Mouse (Mus musculus) midbrain, embryonic 12.5 days (tissue): ENCODE results near the gene 3100002H09Rik. TPM values are rescaled to one million over a fixed set of nuclear protein-coding genes. Genes with fewer than 3 reads are reported as not detected.
A peak's percentile ranks its signal among the peaks of the same experiment; 100 is the strongest.

Experiments used
- ATAC-seq: fragments of 200-750 bp; cut with Nextera tagmentation; 2 replicates; pipeline ENCODE4 v1.8.0; 2017; ENCODE audit warnings: low read depth, moderate TSS enrichment, moderate library complexity; ENCODE audit not compliant: low FRiP score
- H3K27ac ChIP-seq: fragments of 300-500 bp; sonication (generic); replicated peaks from 2 replicates; pipeline ENCODE4 v1.5.1; 2016; ENCODE audit warnings: mild to moderate bottlenecking
- H3K27me3 ChIP-seq: fragments of 300-500 bp; sonication (generic); 2 replicates; pipeline ENCODE4 v1.6.1; 2016; ENCODE audit warnings: mild to moderate bottlenecking
- H3K36me3 ChIP-seq: fragments of 300-500 bp; sonication (generic); 2 replicates; pipeline ENCODE4 v1.6.1; 2016
- H3K4me1 ChIP-seq: fragments of 300-500 bp; sonication (generic); 2 replicates; pipeline ENCODE4 v1.6.1; 2016
- H3K4me2 ChIP-seq: fragments of 300-500 bp; sonication (generic); replicated peaks from 2 replicates; pipeline ENCODE4 v1.6.1; 2016; ENCODE audit warnings: mild to moderate bottlenecking, moderate library complexity
- H3K4me3 ChIP-seq: fragments of 300-500 bp; sonication (generic); 2 replicates; pipeline ENCODE4 v1.5.1; 2016; ENCODE audit warnings: mild to moderate bottlenecking
- H3K9ac ChIP-seq: fragments of 300-500 bp; sonication (generic); replicated peaks from 2 replicates; pipeline ENCODE4 v1.6.1; 2016; ENCODE audit warnings: mild to moderate bottlenecking, moderate library complexity
- H3K9me3 ChIP-seq: fragments of 300-500 bp; sonication (generic); 2 replicates; pipeline ENCODE4 v1.6.1; 2016; ENCODE audit warnings: mild to moderate bottlenecking
- WGBS: fragments of 180-500 bp; shearing (Covaris S2); methylation state at CpG from one replicate; pipeline ENCODE4 v1.1.7; 2016; 5-methylcytosine and 5-hydroxymethylcytosine counted together
- polyA plus RNA-seq: library from polyadenylated mRNA; unstranded; fragments of >200 nt; fragmentation: Nextera tagmentation; extraction: Ambion mirVana; gene quantifications from 2 replicates; pipeline ENCODE4 v1.2.1, GENCODE M21; 2016

Gene 3100002H09Rik
- polyA plus RNA-seq, 1 experiment from 2014 or later: 1.6 TPM

GRCm38 (mm10) chr4:124575955-124576445, 34.6 kb downstream of the 3100002H09Rik start:
- 3% methylated on average over 7 of the region's 7 CpGs for WGBS
- Histone ChIP-seq H3K9ac (peak overlapping the region; percentile 71; the same call in 1 of the 2 replicates), H3K27ac (no peak overlapping the region), H3K9me3 (peaks cover 3% of the 10 kb centered on the region; the same call in 1 of the 2 replicates), H3K4me2 (peak overlapping the region; percentile 99), H3K36me3 (no peaks in the 10 kb centered on the region), H3K4me1 (peaks cover 19% of the 10 kb centered on the region), H3K27me3 (peaks cover 67% of the 10 kb centered on the region), H3K4me3 (peak overlapping the region; percentile 59)
- no peak for ATAC-seq

- peaks cover 19% of the 10 kb centered on the region for H3K4me1 ChIP-seq
- peaks cover 69% of the 10 kb centered on the region for H3K27me3 ChIP-seq
- H3K36me3 ChIP-seq: no peaks in the 10 kb centered on the region
- peaks cover 3% of the 10 kb centered on the region; the same call in 1 of the 2 replicates for H3K9me3 ChIP-seq
- H3K4me3 ChIP-seq: peak overlapping the region; percentile 59
- H3K27ac ChIP-seq: no peak overlapping the region
- peak overlapping the region; percentile 99 for H3K4me2 ChIP-seq
- 2% methylated on average over 51 of the region's 61 CpGs for WGBS
- ATAC-seq: peak; percentile 44
- H3K9ac ChIP-seq: peak overlapping the region; percentile 71
Observed at GRCm38 (mm10) chr4:124575269-124575954, 35.2 kb downstream of the 3100002H09Rik start.

- Histone ChIP-seq H3K9ac (no peak overlapping the region), H3K4me1 (peaks cover 27% of the 10 kb centered on the region), H3K36me3 (no peaks in the 10 kb centered on the region), H3K4me3 (no peak overlapping the region), H3K9me3 (peaks cover 2% of the 10 kb centered on the region; the same call in 1 of the 2 replicates), H3K27me3 (peaks cover 74% of the 10 kb centered on the region), H3K4me2 (no peak overlapping the region), H3K27ac (no peak overlapping the region)
- no peak for ATAC-seq
- WGBS: 70% methylated on average over 4 of the region's 4 CpGs
Observed at GRCm38 (mm10) chr4:124573586-124573985, 37.0 kb downstream of the 3100002H09Rik start.

- peaks cover 22% of the 10 kb centered on the region for H3K4me1 ChIP-seq
- no peak overlapping the region for H3K4me2 ChIP-seq
- no peaks in the 10 kb centered on the region for H3K9me3 ChIP-seq
- H3K27me3 ChIP-seq: peaks cover 65% of the 10 kb centered on the region
- no peak overlapping the region for H3K4me3 ChIP-seq
- ATAC-seq: no peak
- no peak overlapping the region for H3K9ac ChIP-seq
- 78% methylated on average over 9 of the region's 9 CpGs for WGBS
- H3K36me3 ChIP-seq: no peaks in the 10 kb centered on the region
- no peak overlapping the region for H3K27ac ChIP-seq
Observed at GRCm38 (mm10) chr4:124570977-124571376, 39.6 kb downstream of the 3100002H09Rik start.

GRCm38 (mm10) chr4:124569661-124570060, 40.9 kb downstream of the 3100002H09Rik start:
- no peak overlapping the region for H3K4me2 ChIP-seq
- peaks cover 57% of the 10 kb centered on the region for H3K27me3 ChIP-seq
- H3K36me3 ChIP-seq: no peaks in the 10 kb centered on the region
- 34% methylated on average over 7 of the region's 7 CpGs for WGBS
- no peak overlapping the region for H3K9ac ChIP-seq
- no peak for ATAC-seq
- H3K4me1 ChIP-seq: peaks cover 9% of the 10 kb centered on the region; the same call in 1 of the 2 replicates
- no peaks in the 10 kb centered on the region for H3K9me3 ChIP-seq
- no peak overlapping the region for H3K27ac ChIP-seq
- H3K4me3 ChIP-seq: no peak overlapping the region

GRCm38 (mm10) chr4:124563371-124563770, 47.2 kb downstream of the 3100002H09Rik start:
- H3K4me1 ChIP-seq: peaks cover 17% of the 10 kb centered on the region
- H3K9me3 ChIP-seq: no peaks in the 10 kb centered on the region
- H3K4me3 ChIP-seq: no peak overlapping the region
- WGBS: 43% methylated on average over 2 of the region's 2 CpGs
- no peak overlapping the region for H3K27ac ChIP-seq
- no peaks in the 10 kb centered on the region for H3K36me3 ChIP-seq
- H3K27me3 ChIP-seq: peaks cover 24% of the 10 kb centered on the region; the same call in 1 of the 2 replicates
- ATAC-seq: no peak
- H3K9ac ChIP-seq: no peak overlapping the region
- H3K4me2 ChIP-seq: no peak overlapping the region

- H3K27ac ChIP-seq: peak overlapping the region; percentile 60; the same call in 1 of the 2 replicates
- no peak for ATAC-seq
Observed at GRCm38 (mm10) chr4:124562721-124563120, 47.9 kb downstream of the 3100002H09Rik start.

More at GRCm38 (mm10) chr4:124562721-124563120, 47.9 kb downstream of the 3100002H09Rik start:
- no peaks in the 10 kb centered on the region for H3K9me3 ChIP-seq
- H3K27me3 ChIP-seq: peaks cover 20% of the 10 kb centered on the region; the same call in 1 of the 2 replicates
- no peaks in the 10 kb centered on the region for H3K36me3 ChIP-seq
- WGBS: 65% methylated on average over 7 of the region's 7 CpGs
- no peak overlapping the region for H3K9ac ChIP-seq
- H3K4me3 ChIP-seq: no peak overlapping the region
- H3K4me1 ChIP-seq: peaks cover 17% of the 10 kb centered on the region
- no peak overlapping the region for H3K4me2 ChIP-seq

Other genes starting within 250 kb of the 3100002H09Rik start
- 26.2 and 30.5 TPM in 2 replicates for gene Pou3f1, start 46.0 kb upstream of the 3100002H09Rik start, polyA plus RNA-seq
- gene Utp11, start 82.8 kb upstream of the 3100002H09Rik start, polyA plus RNA-seq: 61.9 and 63.0 TPM in 2 replicates
- gene Fhl3, start 89.9 kb upstream of the 3100002H09Rik start, polyA plus RNA-seq: 2.6 and 4.1 TPM in 2 replicates
- gene Sf3a3, start 104.0 kb upstream of the 3100002H09Rik start, polyA plus RNA-seq: 194 and 195 TPM in 2 replicates
- 25.2 and 28.8 TPM in 2 replicates for gene Inpp5b, start 131.0 kb upstream of the 3100002H09Rik start, polyA plus RNA-seq
- 15.1 and 18.0 TPM in 2 replicates for gene Mtf1, start 191.3 kb upstream of the 3100002H09Rik start, polyA plus RNA-seq
- gene Yrdc, start 239.9 kb upstream of the 3100002H09Rik start, polyA plus RNA-seq: 48.4 and 49.3 TPM in 2 replicates
- gene 1110065P20Rik, start 240.4 kb upstream of the 3100002H09Rik start, polyA plus RNA-seq: 69.1 and 72.4 TPM in 2 replicates